Mouse (Mus musculus) hindbrain, embryonic 15.5 days (tissue): ENCODE results near the gene Arhgef39. TPM values are rescaled to one million over a fixed set of nuclear protein-coding genes. Genes with fewer than 3 reads are reported as not detected.
A peak's percentile ranks its signal among the peaks of the same experiment; 100 is the strongest.
"Not testable (repeated sequence)": the region's sequence is repeated elsewhere in the genome, so short reads cannot be mapped to it uniquely, and the experiment has no call there.

ENCODE experiments used
- ATAC-seq: fragments of 200-750 bp; cut with Nextera tagmentation; 2 replicates; pipeline ENCODE4 v1.8.0; 2017; ENCODE audit warnings: low read depth, moderate number of reproducible peaks, moderate TSS enrichment; ENCODE audit not compliant: low FRiP score
- H3K27ac ChIP-seq: fragments of 300-500 bp; sonication (generic); replicated peaks from 2 replicates; pipeline ENCODE4 v1.5.1; 2015; ENCODE audit warnings: mild to moderate bottlenecking, inconsistent platforms
- H3K27me3 ChIP-seq: fragments of 300-500 bp; sonication (generic); 2 replicates; pipeline ENCODE4 v1.6.1; 2015; ENCODE audit warnings: control low read depth, inconsistent platforms
- H3K36me3 ChIP-seq: fragments of 300-500 bp; sonication (generic); 2 replicates; pipeline ENCODE4 v1.6.1; 2015; ENCODE audit warnings: control low read depth, inconsistent platforms
- H3K4me1 ChIP-seq: fragments of 300-500 bp; sonication (generic); replicated peaks from 2 replicates; pipeline ENCODE4 v1.6.1; 2015; ENCODE audit warnings: control low read depth, inconsistent platforms
- H3K4me2 ChIP-seq: fragments of 300-500 bp; sonication (generic); 2 replicates; pipeline ENCODE4 v1.6.1; 2015; ENCODE audit warnings: moderate library complexity, mild to moderate bottlenecking, inconsistent platforms
- H3K4me3 ChIP-seq: fragments of 300-500 bp; sonication (generic); 2 replicates; pipeline ENCODE4 v1.5.1; 2015; ENCODE audit warnings: mild to moderate bottlenecking, inconsistent platforms
- H3K9ac ChIP-seq: fragments of 300-500 bp; sonication (generic); 2 replicates; pipeline ENCODE4 v1.6.1; 2015; ENCODE audit warnings: inconsistent platforms
- H3K9me3 ChIP-seq: fragments of 300-500 bp; sonication (generic); 2 replicates; pipeline ENCODE4 v1.6.1; 2016; ENCODE audit warnings: control low read depth, inconsistent platforms
- WGBS: fragments of 180-500 bp; shearing (Covaris S2); methylation state at CpG from one replicate; pipeline ENCODE4 v1.1.7; 2015; 5-methylcytosine and 5-hydroxymethylcytosine counted together
- polyA plus RNA-seq: library from polyadenylated mRNA; unstranded; fragments of >200 nt; fragmentation: Nextera tagmentation; extraction: Ambion mirVana; gene quantifications from 2 replicates; pipeline ENCODE4 v1.2.1, GENCODE M21; 2015

Gene Arhgef39
- polyA plus RNA-seq, 1 experiment from 2014 or later: 8.5 TPM

DNA sequence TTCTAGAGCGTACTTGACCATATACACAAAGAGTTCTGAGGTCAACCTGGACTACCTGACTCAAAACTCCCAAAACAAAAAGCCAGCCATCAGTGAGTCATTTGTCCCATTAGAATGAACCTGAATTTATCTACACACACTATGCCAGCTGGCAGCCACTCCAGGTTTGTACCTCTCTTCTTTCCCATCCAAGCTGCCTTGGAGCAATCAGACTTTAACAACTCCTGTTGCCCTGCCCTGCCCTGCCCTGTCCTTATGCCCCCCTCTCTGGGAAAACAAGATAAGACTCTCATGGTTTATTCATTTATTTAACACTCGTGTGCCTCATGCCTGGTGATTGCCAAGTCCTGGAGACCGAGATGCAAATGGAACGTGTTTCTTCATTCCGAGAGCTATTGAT, 8.7 kb downstream of the Arhgef39 start:
- H3K4me3 ChIP-seq: no peak overlapping the region
- WGBS: 81% methylated on average over 5 of the region's 5 CpGs
- H3K9me3 ChIP-seq: no peaks in the 10 kb centered on the region
- H3K27ac ChIP-seq: no peak overlapping the region
- no peak for ATAC-seq
- no peaks in the 10 kb centered on the region for H3K36me3 ChIP-seq
- no peaks in the 10 kb centered on the region for H3K27me3 ChIP-seq
- no peak overlapping the region for H3K4me2 ChIP-seq
- no peak overlapping the region for H3K9ac ChIP-seq
- peaks cover 16% of the 10 kb centered on the region for H3K4me1 ChIP-seq

DNA sequence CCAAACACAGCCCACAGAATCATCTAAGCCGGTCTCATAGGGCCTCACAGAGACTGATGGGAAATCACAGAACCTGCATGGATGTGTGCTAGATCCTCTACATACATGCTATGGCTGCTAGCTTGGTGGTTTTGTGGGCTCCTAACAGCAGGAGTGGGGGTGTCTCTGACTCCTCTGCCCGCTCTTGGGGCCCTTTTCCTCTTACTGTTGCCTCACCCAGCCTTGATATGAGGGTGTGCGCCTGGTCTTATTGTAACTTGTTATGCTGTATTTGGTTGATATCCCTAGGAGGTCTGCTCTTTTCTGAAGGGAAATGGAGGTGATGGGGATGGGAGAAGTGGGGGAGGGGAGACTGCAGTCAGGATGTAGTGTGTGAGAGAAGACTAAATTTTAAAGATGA, 9.9 kb downstream of the Arhgef39 start:
- WGBS: 96% methylated on average over 3 of the region's 3 CpGs

DNA sequence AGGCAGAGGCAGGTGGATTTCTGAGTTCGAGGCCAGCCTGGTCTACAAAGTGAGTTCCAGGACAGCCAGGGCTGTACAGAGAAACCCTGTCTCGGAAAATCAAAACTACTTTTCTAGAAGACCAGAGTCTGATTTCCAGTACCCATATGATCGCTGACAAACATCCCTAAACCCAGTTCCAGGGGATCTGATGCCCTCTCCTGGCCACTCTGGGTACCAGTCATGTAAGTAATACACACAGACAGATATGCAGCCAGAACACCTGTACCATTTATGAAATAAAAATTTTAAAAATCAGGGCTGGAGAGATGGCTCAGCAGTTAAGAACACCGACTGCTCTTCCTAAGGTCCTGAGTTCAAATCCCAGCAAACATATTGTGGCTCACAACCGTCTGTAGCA, 13.8 kb downstream of the Arhgef39 start:
- not testable (repeated sequence) for H3K27me3 ChIP-seq, H3K4me3 ChIP-seq, H3K36me3 ChIP-seq, H3K4me1 ChIP-seq, H3K9ac ChIP-seq, ATAC-seq, H3K4me2 ChIP-seq, H3K9me3 ChIP-seq, H3K27ac ChIP-seq
- 88% methylated on average over 5 of the region's 5 CpGs for WGBS

More for the DNA sequence above, 9.9 kb downstream of the Arhgef39 start:
- Histone ChIP-seq H3K9ac (no peak overlapping the region), H3K4me1 (peaks cover 8% of the 10 kb centered on the region), H3K27ac (no peak overlapping the region), H3K27me3 (no peaks in the 10 kb centered on the region), H3K4me3 (no peak overlapping the region), H3K4me2 (no peak overlapping the region), H3K36me3 (no peaks in the 10 kb centered on the region), H3K9me3 (no peaks in the 10 kb centered on the region)
- ATAC-seq: no peak

DNA sequence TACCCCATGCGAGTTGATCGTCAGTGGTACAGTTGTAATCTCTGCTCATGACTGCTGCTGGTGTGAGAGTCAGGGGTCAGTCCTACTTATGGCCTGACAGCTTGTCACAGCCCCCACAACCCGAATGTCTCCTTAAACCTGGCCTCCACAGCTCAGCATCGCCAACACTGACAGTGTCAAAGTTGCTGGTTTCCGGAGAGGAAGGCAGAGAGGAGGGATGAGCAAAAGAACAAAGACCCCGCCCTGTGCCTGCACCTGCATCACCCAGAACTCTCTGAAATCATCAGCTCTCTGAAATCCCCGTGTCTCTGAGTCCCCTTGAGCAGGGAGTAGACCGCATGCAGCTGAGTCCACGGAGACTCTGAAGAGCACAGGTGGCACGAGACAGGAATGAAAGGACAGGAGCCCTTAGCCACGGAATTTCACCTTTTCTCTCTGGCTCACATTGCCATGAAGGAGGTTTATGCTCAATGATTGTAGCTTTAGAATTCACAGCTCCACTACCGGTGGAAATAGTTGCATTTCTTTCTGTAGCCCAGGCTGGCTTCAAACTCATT, 15.9 kb downstream of the Arhgef39 start, which contains the start of gene Sit1:
Gene Sit1 (minus strand): TSS at position 200 of the 557 bp plus-strand sequence.
- no peak for ATAC-seq
- Histone ChIP-seq H3K4me3 (no peak within 1 kb of the TSS), H3K9ac (no peak within 1 kb of the TSS), H3K36me3 (no peaks in the 10 kb centered on the region), H3K4me2 (no peak within 1 kb of the TSS), H3K9me3 (no peaks in the 10 kb centered on the region), H3K4me1 (no peaks in the 10 kb centered on the region), H3K27me3 (no peaks in the 10 kb centered on the region), H3K27ac (no peak within 1 kb of the TSS)
- WGBS: 66% methylated on average over 12 of the region's 12 CpGs

DNA sequence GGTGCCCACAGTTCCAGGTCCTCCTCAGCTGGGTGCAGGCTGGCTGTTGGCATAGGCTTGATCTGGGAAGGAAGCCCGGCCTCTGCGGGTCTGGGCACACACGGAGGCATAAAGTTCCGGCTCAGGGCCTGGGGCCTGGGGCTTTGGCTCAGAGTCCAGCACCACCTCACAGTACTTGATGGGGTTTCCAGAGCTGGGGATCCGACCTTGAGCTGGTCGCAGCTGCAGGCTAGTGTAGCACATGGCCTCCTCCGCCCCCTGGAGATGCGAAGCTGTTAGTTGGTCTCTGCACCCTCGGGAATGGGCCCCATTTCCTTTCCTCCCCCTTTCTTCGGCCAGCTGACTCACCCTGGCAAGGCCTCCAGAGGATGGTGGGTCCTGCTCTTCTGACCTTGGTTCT, 16.9 kb downstream of the Arhgef39 start:
- 0 out of 2 replicates have a peak, but pooled peaks cover 3% of the 10 kb centered on the region for H3K4me1 ChIP-seq
- no peak for ATAC-seq
- WGBS: 75% methylated on average over 10 of the region's 10 CpGs
- no peaks in the 10 kb centered on the region for H3K9me3 ChIP-seq
- no peak overlapping the region for H3K9ac ChIP-seq
- H3K27ac ChIP-seq: no peak overlapping the region
- no peak overlapping the region for H3K4me3 ChIP-seq
- H3K27me3 ChIP-seq: no peaks in the 10 kb centered on the region
- H3K4me2 ChIP-seq: no peak overlapping the region
- H3K36me3 ChIP-seq: no peaks in the 10 kb centered on the region

DNA sequence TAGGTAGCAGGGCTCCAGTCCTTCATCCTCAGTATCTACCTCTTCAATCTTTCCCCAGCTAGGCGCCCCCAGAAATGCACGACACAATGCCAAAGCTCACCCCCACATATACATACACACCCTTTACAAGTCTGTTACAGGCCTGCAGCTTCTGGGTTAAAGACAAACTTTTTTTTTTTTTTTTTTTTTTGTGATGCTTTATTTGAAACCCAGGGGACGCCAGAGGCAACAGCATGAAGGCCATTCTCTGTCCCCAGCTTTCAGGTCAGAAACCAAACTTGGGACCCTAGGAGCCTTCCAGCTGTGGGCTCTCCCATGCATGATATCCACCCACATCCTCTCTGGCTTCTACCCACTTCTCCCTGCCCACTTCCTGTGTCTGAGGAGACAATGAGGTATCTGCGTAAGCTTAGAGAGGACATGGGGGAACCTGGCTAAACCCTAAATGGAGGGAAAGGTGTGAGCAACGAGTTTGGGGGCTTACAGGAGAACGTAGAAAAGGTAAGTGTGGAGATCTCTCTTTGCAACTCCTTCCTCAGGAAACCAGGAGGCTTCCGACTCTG, 17.5 kb downstream of the Arhgef39 start:
- Histone ChIP-seq H3K36me3 (no peaks in the 10 kb centered on the region), H3K9me3 (no peaks in the 10 kb centered on the region), H3K4me2 (no peak overlapping the region), H3K9ac (no peak overlapping the region), H3K4me1 (0 out of 2 replicates have a peak, but pooled peaks cover 3% of the 10 kb centered on the region), H3K4me3 (no peak overlapping the region), H3K27ac (no peak overlapping the region), H3K27me3 (no peaks in the 10 kb centered on the region)
- 81% methylated on average over 7 of the region's 7 CpGs for WGBS
- no peak for ATAC-seq

DNA sequence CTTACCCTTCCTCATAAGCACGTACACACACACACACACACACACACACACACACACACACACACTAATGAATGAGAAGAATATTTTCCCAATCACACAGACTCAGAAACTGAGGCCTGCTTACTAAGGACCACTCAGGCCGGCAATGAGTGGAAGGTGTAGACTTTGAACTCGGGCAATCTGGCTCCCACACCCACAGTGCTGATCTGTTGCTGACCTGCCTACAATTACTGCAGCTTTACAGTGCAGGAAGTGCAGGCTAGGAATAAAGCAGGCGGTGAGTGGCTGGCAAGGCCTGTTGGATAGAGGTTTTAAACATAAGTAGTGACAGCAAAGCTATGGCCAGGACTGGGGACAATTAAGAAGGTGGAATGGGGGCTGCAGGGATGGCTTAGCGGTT, 18.5 kb downstream of the Arhgef39 start:
- Histone ChIP-seq H3K27me3 (no peaks in the 10 kb centered on the region), H3K4me2 (no peak overlapping the region), H3K9me3 (no peaks in the 10 kb centered on the region), H3K4me3 (no peak overlapping the region), H3K27ac (no peak overlapping the region), H3K4me1 (0 out of 2 replicates have a peak, but pooled peaks cover 3% of the 10 kb centered on the region), H3K9ac (no peak overlapping the region), H3K36me3 (no peaks in the 10 kb centered on the region)
- WGBS: 90% methylated on average over 5 of the region's 5 CpGs
- no peak for ATAC-seq

GRCm38 (mm10) chr4:43478906-43479832, 20.3 kb downstream of the Arhgef39 start:
- no peak overlapping the region for H3K9ac ChIP-seq
- H3K36me3 ChIP-seq: no peaks in the 10 kb centered on the region
- H3K9me3 ChIP-seq: no peaks in the 10 kb centered on the region
- no peak overlapping the region for H3K4me3 ChIP-seq
- H3K4me2 ChIP-seq: 0 out of 2 replicates have a peak overlapping the region, but pooled peaks have one; percentile 19
- H3K27me3 ChIP-seq: no peaks in the 10 kb centered on the region
- 45% methylated on average over 24 of the region's 24 CpGs for WGBS
- H3K4me1 ChIP-seq: 0 out of 2 replicates have a peak, but pooled peaks cover 3% of the 10 kb centered on the region
- H3K27ac ChIP-seq: no peak overlapping the region
- no peak for ATAC-seq

DNA sequence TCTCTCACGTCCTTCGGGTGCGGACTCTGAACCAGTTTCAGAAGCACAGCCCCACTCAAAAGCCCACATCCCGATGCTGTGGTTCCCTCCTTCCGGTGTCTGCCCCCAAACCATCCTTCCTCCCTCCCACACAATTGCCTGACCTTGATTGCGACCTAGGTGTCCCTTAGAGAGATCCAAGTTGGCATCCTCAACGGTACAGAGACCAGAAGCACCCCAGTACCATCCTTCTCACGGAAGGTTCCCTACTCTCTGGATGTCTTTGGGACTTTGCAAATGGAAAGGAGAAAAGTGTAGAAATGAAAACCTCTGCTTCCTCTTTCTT, 21.0 kb downstream of the Arhgef39 start:
- H3K9me3 ChIP-seq: no peaks in the 10 kb centered on the region
- peak overlapping the region; percentile 56; the same call in 1 of the 2 replicates for H3K27ac ChIP-seq
- H3K27me3 ChIP-seq: no peaks in the 10 kb centered on the region
- peak overlapping the region; percentile 32 for H3K4me3 ChIP-seq
- 0 out of 2 replicates have a peak overlapping the region, but pooled peaks have one; percentile 32 for H3K9ac ChIP-seq
- H3K4me2 ChIP-seq: peak overlapping the region; percentile 51
- 44% methylated on average over 8 of the region's 8 CpGs for WGBS
- peak; percentile 24; the same call in 1 of the 2 replicates for ATAC-seq
- H3K4me1 ChIP-seq: 0 out of 2 replicates have a peak, but pooled peaks cover 3% of the 10 kb centered on the region
- H3K36me3 ChIP-seq: no peaks in the 10 kb centered on the region

DNA sequence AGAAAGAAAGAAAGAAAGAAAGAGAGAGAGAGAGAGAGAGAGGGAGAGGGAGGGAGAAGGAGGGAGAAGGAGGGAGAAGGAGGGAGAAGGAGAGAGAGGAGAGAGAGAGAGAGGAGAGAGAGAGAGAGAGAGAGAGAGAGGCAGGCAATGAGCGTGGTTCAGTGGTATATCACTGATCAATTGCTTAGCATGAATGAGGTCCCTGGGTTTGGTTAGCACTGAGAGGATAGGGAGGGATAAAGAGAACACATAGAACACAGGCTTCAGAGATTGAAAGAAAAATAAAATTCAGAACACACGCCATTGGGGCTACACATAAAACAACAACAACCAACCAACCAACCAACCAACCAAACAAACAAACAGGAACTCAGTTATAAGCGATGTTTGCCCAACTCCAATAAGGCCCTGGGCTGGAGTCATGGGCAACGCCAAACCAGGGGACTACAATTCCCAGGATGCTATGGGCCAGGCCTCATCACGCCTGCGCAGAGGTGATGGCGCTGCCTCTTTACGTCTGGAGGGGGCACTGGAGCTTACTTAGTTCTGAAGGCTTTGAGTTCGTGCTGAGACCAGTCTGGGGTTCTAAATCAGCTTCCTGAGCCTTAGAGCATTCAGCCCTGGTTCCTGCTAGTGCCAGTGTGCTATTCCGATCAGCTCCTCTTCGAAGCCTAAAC, 21.5 kb downstream of the Arhgef39 start:
- Histone ChIP-seq H3K9me3 (no peaks in the 10 kb centered on the region), H3K27ac (peak overlapping the region; percentile 56; the same call in 1 of the 2 replicates), H3K4me1 (0 out of 2 replicates have a peak, but pooled peaks cover 3% of the 10 kb centered on the region), H3K27me3 (no peaks in the 10 kb centered on the region), H3K4me3 (peak overlapping the region; percentile 32), H3K4me2 (peak overlapping the region; percentile 51), H3K36me3 (no peaks in the 10 kb centered on the region), H3K9ac (0 out of 2 replicates have a peak overlapping the region, but pooled peaks have one; percentile 32)
- 16% methylated on average over 11 of the region's 11 CpGs for WGBS
- peak; percentile 96 for ATAC-seq

- H3K4me2 ChIP-seq: no peak overlapping the region
- 0 out of 2 replicates have a peak, but pooled peaks cover 3% of the 10 kb centered on the region for H3K4me1 ChIP-seq
- no peaks in the 10 kb centered on the region for H3K9me3 ChIP-seq
- 88% methylated on average over 6 of the region's 6 CpGs for WGBS
- no peaks in the 10 kb centered on the region for H3K36me3 ChIP-seq
- no peak for ATAC-seq
- no peak overlapping the region for H3K9ac ChIP-seq
- no peak overlapping the region for H3K27ac ChIP-seq
- H3K4me3 ChIP-seq: no peak overlapping the region
- no peaks in the 10 kb centered on the region for H3K27me3 ChIP-seq
Measured at GRCm38 (mm10) chr4:43476604-43477003, 22.9 kb downstream of the Arhgef39 start.
